Mouse (Mus musculus) kidney, adult 2 months (tissue): ENCODE measurements around the gene Lmbrd2.
"Not testable (repeated sequence)": the region's sequence is repeated elsewhere in the genome, so short reads cannot be mapped to it uniquely, and the experiment has no call there.

Experiments
- CTCF ChIP-seq: fragments of 200-500 bp; conservative IDR thresholded peaks from 2 replicates; pipeline ENCODE4 v1.5.1; 2011; ENCODE audit warnings: low read depth, mild to moderate bottlenecking, control low read depth, low read length, moderate library complexity, mixed read lengths; ENCODE audit not compliant: insufficient read depth, insufficient read length
- POLR2A ChIP-seq: fragments of 200-500 bp; IDR thresholded peaks from one replicate; pipeline ENCODE4 v1.6.1; 2011; ENCODE audit warnings: low read depth, low read length, control low read depth

GRCm38 (mm10) chr15:9192685-9193084 lies 52.3 kb downstream of the Lmbrd2 start:
- not testable (repeated sequence) for TF ChIP-seq POLR2A, CTCF
